Mouse (Mus musculus) right cerebral cortex, postnatal 36 days (tissue): ENCODE data around the gene Vmn1r81.

Experiments used
- DNase-seq, 2 experiments: peaks; one replicate each; pipeline ENCODE4 v3.0.0; 2022; ENCODE audit warnings: low spot score in 2 of 2, mixed read lengths in 1 of 2

The Vmn1r81 gene

GRCm38 (mm10) chr7:12268169-12268568, at the start of gene Vmn1r81:
TSS of gene Vmn1r81 (minus strand) at chr7:12268269.
- no peak for DNase-seq

- no peak for DNase-seq
Observed at GRCm38 (mm10) chr7:12300130-12300529, 32.1 kb upstream of the Vmn1r81 start, which contains the start of gene Vmn1r82. TSS of gene Vmn1r82 (plus strand) at chr7:12300430.

GRCm38 (mm10) chr7:12204141-12204540, 63.9 kb downstream of the Vmn1r81 start:
- no peak for DNase-seq
